Mouse (Mus musculus): ENCODE results near the gene Sft2d2. TPM values are rescaled to one million over a fixed set of nuclear protein-coding genes. Genes with fewer than 3 reads are reported as not detected.

The Sft2d2 gene
- 24.3 and 26.1 TPM in 2 replicates for polyA plus RNA-seq (2015; fragmentation: Nextera tagmentation; extraction: Ambion mirVana)

GRCm38 (mm10) chr1:165193880-165194661, at the start of gene Sft2d2:
Gene Sft2d2, minus strand, starts transcription at chr1:165194438.
- Histone ChIP-seq H3K27ac (ENCODE audit: low read depth, low read length) (peak within 1 kb of the TSS; percentile 95), H3K36me3 (ENCODE audit: control insufficient read depth, insufficient read depth) (no peaks in the 10 kb centered on the region), H3K27me3 (replicated peaks; ENCODE audit: control insufficient read depth, insufficient read depth, low read length) (no peaks in the 10 kb centered on the region), H3K9ac (ENCODE audit: low read depth, low read length) (peak within 1 kb of the TSS; percentile 92), H3K9me3 (ENCODE audit: control insufficient read depth) (no peaks in the 10 kb centered on the region), H3K4me1 (replicated peaks; ENCODE audit: control insufficient read depth, insufficient read depth, low read length) (peaks cover 6% of the 10 kb centered on the region), H3K4me3 (ENCODE audit: low read depth, low read length) (peak within 1 kb of the TSS; percentile 84), H3K4me2 (replicated peaks; ENCODE audit: low read depth) (peak within 1 kb of the TSS; percentile 87)
- ATAC-seq: peak; percentile 95
- peak; percentile 58 for TF ChIP-seq CTCF (IDR thresholded peaks at IDR 0.05; ENCODE audit: low read depth)
- WGBS: under 1% methylated on average over 69 of the region's 69 CpGs

- peak; percentile 99 for ATAC-seq
- H3K27ac ChIP-seq (ENCODE audit: low read depth, low read length): peak within 1 kb of the TSS; percentile 88
- no peaks in the 10 kb centered on the region for H3K9me3 ChIP-seq (ENCODE audit: control insufficient read depth)
- peak within 1 kb of the TSS; percentile 71 for H3K9ac ChIP-seq (ENCODE audit: low read depth, low read length)
- H3K27me3 ChIP-seq (replicated peaks; ENCODE audit: control insufficient read depth, insufficient read depth, low read length): no peaks in the 10 kb centered on the region
- TF ChIP-seq CTCF (IDR thresholded peaks at IDR 0.05; ENCODE audit: low read depth): peak; percentile 32
- peak within 1 kb of the TSS; percentile 84 for H3K4me2 ChIP-seq (replicated peaks; ENCODE audit: low read depth)
- under 1% methylated on average over 76 of the region's 76 CpGs for WGBS
- no peaks in the 10 kb centered on the region; the same call in 1 of the 2 replicates for H3K4me1 ChIP-seq (replicated peaks; ENCODE audit: control insufficient read depth, insufficient read depth, low read length)
- H3K36me3 ChIP-seq (ENCODE audit: control insufficient read depth, insufficient read depth): no peaks in the 10 kb centered on the region
- H3K4me3 ChIP-seq (ENCODE audit: low read depth, low read length): peak within 1 kb of the TSS; percentile 91
Measured at GRCm38 (mm10) chr1:165236321-165237298, 42.4 kb upstream of the Sft2d2 start, which contains the start of gene Tiprl. Gene Tiprl, minus strand, starts transcription at chr1:165236996.

GRCm38 (mm10) chr1:165235846-165236245, 41.6 kb upstream of the Sft2d2 start:
- Histone ChIP-seq H3K4me1 (replicated peaks; ENCODE audit: control insufficient read depth, insufficient read depth, low read length) (no peaks in the 10 kb centered on the region; the same call in 1 of the 2 replicates), H3K27ac (ENCODE audit: low read depth, low read length) (peak overlapping the region; percentile 88), H3K4me3 (ENCODE audit: low read depth, low read length) (peak overlapping the region; percentile 91), H3K4me2 (replicated peaks; ENCODE audit: low read depth) (peak overlapping the region; percentile 84), H3K9ac (ENCODE audit: low read depth, low read length) (peak overlapping the region; percentile 71), H3K27me3 (replicated peaks; ENCODE audit: control insufficient read depth, insufficient read depth, low read length) (no peaks in the 10 kb centered on the region), H3K36me3 (ENCODE audit: control insufficient read depth, insufficient read depth) (no peaks in the 10 kb centered on the region), H3K9me3 (ENCODE audit: control insufficient read depth) (no peaks in the 10 kb centered on the region)
- TF ChIP-seq CTCF (IDR thresholded peaks at IDR 0.05; ENCODE audit: low read depth): no peak
- no peak for ATAC-seq
- 5% methylated on average over 10 of the region's 10 CpGs for WGBS

- Histone ChIP-seq H3K4me2 (replicated peaks; ENCODE audit: low read depth) (no peak overlapping the region), H3K4me3 (ENCODE audit: low read depth, low read length) (no peak overlapping the region), H3K4me1 (replicated peaks; ENCODE audit: control insufficient read depth, insufficient read depth, low read length) (no peaks in the 10 kb centered on the region; the same call in 1 of the 2 replicates), H3K27me3 (replicated peaks; ENCODE audit: control insufficient read depth, insufficient read depth, low read length) (no peaks in the 10 kb centered on the region), H3K36me3 (ENCODE audit: control insufficient read depth, insufficient read depth) (no peaks in the 10 kb centered on the region), H3K9ac (ENCODE audit: low read depth, low read length) (no peak overlapping the region), H3K27ac (ENCODE audit: low read depth, low read length) (no peak overlapping the region; the same call in 1 of the 2 replicates), H3K9me3 (ENCODE audit: control insufficient read depth) (no peaks in the 10 kb centered on the region)
- 70% methylated on average over 2 of the region's 2 CpGs for WGBS
- no peak for TF ChIP-seq CTCF (IDR thresholded peaks at IDR 0.05; ENCODE audit: low read depth)
- ATAC-seq: no peak
Measured at GRCm38 (mm10) chr1:165233806-165234205, 39.6 kb upstream of the Sft2d2 start.

GRCm38 (mm10) chr1:165230691-165231090, 36.5 kb upstream of the Sft2d2 start:
- H3K4me3 ChIP-seq (ENCODE audit: low read depth, low read length): no peak overlapping the region
- no peak overlapping the region for H3K4me2 ChIP-seq (replicated peaks; ENCODE audit: low read depth)
- 0 out of 2 replicates have a peak overlapping the region, but pooled peaks have one; percentile 9 for H3K27ac ChIP-seq (ENCODE audit: low read depth, low read length)
- no peaks in the 10 kb centered on the region for H3K9me3 ChIP-seq (ENCODE audit: control insufficient read depth)
- no peak for ATAC-seq
- peaks cover 7% of the 10 kb centered on the region for H3K36me3 ChIP-seq (ENCODE audit: control insufficient read depth, insufficient read depth)
- TF ChIP-seq CTCF (IDR thresholded peaks at IDR 0.05; ENCODE audit: low read depth): peak; percentile 54
- H3K27me3 ChIP-seq (replicated peaks; ENCODE audit: control insufficient read depth, insufficient read depth, low read length): no peaks in the 10 kb centered on the region
- no peaks in the 10 kb centered on the region; the same call in 1 of the 2 replicates for H3K4me1 ChIP-seq (replicated peaks; ENCODE audit: control insufficient read depth, insufficient read depth, low read length)
- H3K9ac ChIP-seq (ENCODE audit: low read depth, low read length): no peak overlapping the region
- 97% methylated on average over 4 of the region's 4 CpGs for WGBS
